Mouse (Mus musculus) neural tube, embryonic 14.5 days (tissue): ENCODE results near the gene Nt5c1b. TPM values are rescaled to one million over a fixed set of nuclear protein-coding genes. Genes with fewer than 3 reads are reported as not detected.

Experiments
- ATAC-seq: fragments of 200-750 bp; cut with Nextera tagmentation; 2 replicates; pipeline ENCODE4 v1.8.0; 2017; ENCODE audit warnings: low read depth, mild to moderate bottlenecking, moderate TSS enrichment, moderate library complexity
- H3K27ac ChIP-seq: fragments of 300-500 bp; sonication (generic); 2 replicates; pipeline ENCODE4 v1.5.1; 2014; ENCODE audit warnings: low read depth, mild to moderate bottlenecking, control low read depth, low read length, moderate library complexity, mixed read lengths
- H3K27me3 ChIP-seq: fragments of 300-500 bp; sonication (generic); 2 replicates; pipeline ENCODE4 v1.6.1; 2014; ENCODE audit warnings: low read length; ENCODE audit not compliant: control insufficient read depth, insufficient read depth
- H3K36me3 ChIP-seq: fragments of 300-500 bp; sonication (generic); 2 replicates; pipeline ENCODE4 v1.6.1; 2014; ENCODE audit warnings: low read length, mixed read lengths; ENCODE audit not compliant: control insufficient read depth, insufficient read depth
- H3K4me1 ChIP-seq: fragments of 300-500 bp; sonication (generic); 2 replicates; pipeline ENCODE4 v1.6.1; 2014; ENCODE audit warnings: low read length; ENCODE audit not compliant: control insufficient read depth, insufficient read depth
- H3K4me2 ChIP-seq: fragments of 300-500 bp; sonication (generic); 2 replicates; pipeline ENCODE4 v1.6.1; 2014; ENCODE audit warnings: mild to moderate bottlenecking, low read depth, low read length, control low read depth
- H3K4me3 ChIP-seq: fragments of 300-500 bp; sonication (generic); 2 replicates; pipeline ENCODE4 v1.5.1; 2014; ENCODE audit warnings: low read depth, low read length, control low read depth, mixed read lengths
- H3K9ac ChIP-seq: fragments of 300-500 bp; sonication (generic); replicated peaks from 2 replicates; pipeline ENCODE4 v1.6.1; 2014; ENCODE audit warnings: low read depth, mild to moderate bottlenecking, control low read depth, low read length, mixed read lengths
- H3K9me3 ChIP-seq: fragments of 300-500 bp; sonication (generic); 2 replicates; pipeline ENCODE4 v1.6.1; 2016; ENCODE audit warnings: low read length; ENCODE audit not compliant: control insufficient read depth
- WGBS: fragments of 180-500 bp; shearing (Covaris S2); extraction: QIAGEN DNeasy Blood & Tissue Kit; methylation state at CpG from one replicate; pipeline ENCODE4 v1.1.7; 2014; 5-methylcytosine and 5-hydroxymethylcytosine counted together
- polyA plus RNA-seq: library from polyadenylated mRNA; unstranded; fragments of >200 nt; fragmentation: Nextera tagmentation; extraction: Ambion mirVana; gene quantifications from 2 replicates; pipeline ENCODE4 v1.2.1, GENCODE M21; 2014

Nt5c1b gene
- polyA plus RNA-seq, result not detected in 2 replicates

- Histone ChIP-seq H3K4me2 (no peak within 1 kb of the TSS), H3K4me3 (no peak within 1 kb of the TSS), H3K4me1 (no peaks in the 10 kb centered on the region), H3K27me3 (no peaks in the 10 kb centered on the region), H3K9ac (no peak within 1 kb of the TSS), H3K9me3 (no peaks in the 10 kb centered on the region), H3K27ac (no peak within 1 kb of the TSS), H3K36me3 (no peaks in the 10 kb centered on the region)
- no peak for ATAC-seq
- 87% methylated on average over 3 of the region's 3 CpGs for WGBS
Measured at GRCm38 (mm10) chr12:10369673-10370072, at the start of gene Nt5c1b. TSS of gene Nt5c1b (plus strand) at chr12:10369973.

GRCm38 (mm10) chr12:10327651-10328050 lies 42.1 kb upstream of the Nt5c1b start:
- H3K9ac ChIP-seq, result no peak overlapping the region
- 88% methylated on average over 10 of the region's 10 CpGs for WGBS
- H3K27me3 ChIP-seq, result no peaks in the 10 kb centered on the region
- no peaks in the 10 kb centered on the region for H3K4me1 ChIP-seq
- H3K36me3 ChIP-seq, result no peaks in the 10 kb centered on the region
- H3K9me3 ChIP-seq, result no peaks in the 10 kb centered on the region
- H3K4me3 ChIP-seq, result no peak overlapping the region
- H3K27ac ChIP-seq, result no peak overlapping the region
- no peak overlapping the region for H3K4me2 ChIP-seq
- no peak for ATAC-seq

- no peak overlapping the region for H3K9ac ChIP-seq
- no peak overlapping the region for H3K4me3 ChIP-seq
- H3K9me3 ChIP-seq, result no peaks in the 10 kb centered on the region
- H3K4me2 ChIP-seq, result no peak overlapping the region
- H3K4me1 ChIP-seq, result no peaks in the 10 kb centered on the region
- H3K27me3 ChIP-seq, result no peaks in the 10 kb centered on the region
- no peak overlapping the region for H3K27ac ChIP-seq
- WGBS, result 97% methylated on average over 2 of the region's 2 CpGs
- no peak for ATAC-seq
- H3K36me3 ChIP-seq, result no peaks in the 10 kb centered on the region
Measured at GRCm38 (mm10) chr12:10329460-10329859, 40.3 kb upstream of the Nt5c1b start.

- Histone ChIP-seq H3K27me3 (no peaks in the 10 kb centered on the region), H3K9ac (no peak overlapping the region), H3K4me3 (no peak overlapping the region), H3K4me1 (no peaks in the 10 kb centered on the region), H3K4me2 (no peak overlapping the region), H3K27ac (no peak overlapping the region), H3K36me3 (no peaks in the 10 kb centered on the region), H3K9me3 (no peaks in the 10 kb centered on the region)
- 76% methylated on average over 5 of the region's 5 CpGs for WGBS
- no peak for ATAC-seq
Measured at GRCm38 (mm10) chr12:10340604-10341003, 29.2 kb upstream of the Nt5c1b start.

DNA sequence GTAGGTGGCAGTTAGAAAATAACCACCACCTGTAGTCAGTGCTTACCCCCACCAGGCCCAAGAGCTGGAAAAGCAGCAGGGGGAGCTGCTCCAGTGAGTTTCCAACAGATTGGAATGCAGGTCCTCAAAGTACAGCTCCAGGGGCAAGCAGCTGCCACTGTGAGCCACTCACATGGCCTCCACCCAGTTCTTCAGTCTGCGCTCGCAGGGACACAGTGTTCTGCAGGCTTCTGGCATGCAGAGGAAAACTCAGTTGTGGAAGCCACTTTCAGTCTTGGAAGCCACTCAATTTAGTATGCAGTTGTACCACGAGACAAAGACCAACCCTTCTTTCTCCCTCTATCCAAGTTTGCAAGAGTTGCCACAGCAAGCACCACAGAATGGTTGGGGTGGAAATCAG lies 19.1 kb upstream of the Nt5c1b start:
- no peaks in the 10 kb centered on the region for H3K36me3 ChIP-seq
- no peak overlapping the region for H3K9ac ChIP-seq
- H3K4me3 ChIP-seq, result no peak overlapping the region
- H3K4me1 ChIP-seq, result no peaks in the 10 kb centered on the region
- 71% methylated on average over 3 of the region's 3 CpGs for WGBS
- no peaks in the 10 kb centered on the region for H3K27me3 ChIP-seq
- H3K27ac ChIP-seq, result no peak overlapping the region
- no peaks in the 10 kb centered on the region for H3K9me3 ChIP-seq
- ATAC-seq, result no peak
- no peak overlapping the region for H3K4me2 ChIP-seq

DNA sequence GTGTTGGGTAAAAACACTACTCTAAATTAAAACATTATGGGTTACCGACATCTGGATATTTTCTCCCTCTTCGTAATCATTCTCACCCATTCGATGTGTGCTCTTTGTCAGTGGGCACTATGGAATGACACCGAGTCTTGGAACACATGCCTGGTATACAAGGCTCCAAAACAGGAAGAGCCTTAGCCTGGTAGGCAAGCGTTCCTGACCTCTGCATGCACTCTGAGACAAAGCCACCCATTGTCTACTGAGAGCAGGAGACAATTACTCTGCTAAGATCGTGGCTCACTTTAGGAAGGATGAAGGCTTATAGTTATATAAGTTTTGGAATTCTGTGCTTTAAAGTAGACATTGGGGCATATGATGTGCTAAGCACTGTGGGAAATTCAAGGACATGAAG lies 12.0 kb upstream of the Nt5c1b start:
- Histone ChIP-seq H3K4me3 (no peak overlapping the region), H3K27ac (no peak overlapping the region), H3K4me1 (no peaks in the 10 kb centered on the region), H3K36me3 (no peaks in the 10 kb centered on the region), H3K4me2 (no peak overlapping the region), H3K9me3 (no peaks in the 10 kb centered on the region), H3K9ac (no peak overlapping the region), H3K27me3 (no peaks in the 10 kb centered on the region)
- WGBS, result 54% methylated on average over 6 of the region's 6 CpGs
- no peak for ATAC-seq

DNA sequence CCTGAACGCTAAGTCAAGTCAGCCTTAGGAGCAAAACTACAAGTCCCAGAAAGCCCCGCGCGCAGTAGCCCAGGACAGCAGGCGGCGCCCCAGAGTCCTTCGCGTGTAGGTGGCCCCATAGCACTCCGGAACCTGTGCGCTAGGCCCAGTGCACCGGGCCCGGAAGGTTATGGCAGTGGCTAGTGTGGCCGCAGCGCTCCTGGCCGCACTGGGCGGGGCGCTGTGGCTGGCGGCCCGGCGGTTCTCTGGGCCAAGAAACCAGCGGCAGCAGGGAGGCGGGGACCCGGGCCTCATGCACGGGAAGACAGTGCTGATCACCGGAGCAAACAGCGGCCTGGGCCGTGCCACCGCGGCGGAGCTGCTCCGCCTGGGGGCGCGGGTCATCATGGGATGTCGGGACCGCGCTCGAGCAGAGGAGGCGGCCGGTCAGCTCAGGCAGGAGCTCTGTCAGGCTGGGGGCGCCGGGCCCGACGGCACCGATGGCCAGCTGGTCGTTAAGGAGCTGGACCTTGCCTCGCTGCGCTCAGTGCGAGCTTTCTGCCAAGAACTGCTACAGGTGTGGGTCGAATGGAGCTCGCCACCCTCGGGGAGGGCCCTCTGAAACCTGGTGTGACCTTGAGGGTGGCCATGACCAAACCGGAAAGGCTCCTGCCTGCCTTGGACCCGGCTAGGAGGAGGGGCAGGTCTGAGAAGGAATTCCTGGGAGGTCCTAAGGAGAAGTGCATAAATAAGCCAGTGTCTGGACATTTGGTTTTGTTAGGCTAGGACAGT lies 21.1 kb downstream of the Nt5c1b start, which contains the start of gene Rdh14:
Gene Rdh14 (plus strand): TSS at position 102 of the 771 bp plus-strand sequence.
- H3K36me3 ChIP-seq, result no peaks in the 10 kb centered on the region
- no peaks in the 10 kb centered on the region for H3K9me3 ChIP-seq
- peak; percentile 99 for ATAC-seq
- peak within 1 kb of the TSS; percentile 90 for H3K27ac ChIP-seq
- H3K4me2 ChIP-seq, result peak within 1 kb of the TSS; percentile 63
- peak within 1 kb of the TSS; percentile 67 for H3K4me3 ChIP-seq
- H3K27me3 ChIP-seq, result no peaks in the 10 kb centered on the region
- peak within 1 kb of the TSS; percentile 82 for H3K9ac ChIP-seq
- peaks cover 7% of the 10 kb centered on the region for H3K4me1 ChIP-seq
- WGBS, result under 1% methylated on average over 53 of the region's 53 CpGs

DNA sequence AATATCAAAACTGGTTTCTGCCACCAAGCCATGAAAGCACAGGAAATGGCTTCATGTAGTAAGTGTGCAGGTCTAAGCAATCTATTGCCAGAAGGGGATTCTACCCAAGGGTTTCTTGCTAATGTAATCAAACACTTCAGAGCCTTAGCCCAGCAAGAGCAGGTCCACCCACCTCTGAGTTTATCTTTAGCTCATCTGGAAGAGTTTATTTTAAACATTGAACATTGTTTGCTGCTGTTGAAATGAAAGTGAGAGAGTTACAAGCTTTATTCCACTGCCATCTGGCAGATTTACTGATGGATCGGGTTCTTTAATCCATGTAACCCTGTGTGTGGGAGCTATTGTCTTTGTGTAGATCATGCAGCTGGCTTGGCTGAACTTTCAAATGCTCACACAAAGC lies 31.0 kb downstream of the Nt5c1b start:
- no peak overlapping the region for H3K4me2 ChIP-seq
- no peaks in the 10 kb centered on the region for H3K4me1 ChIP-seq
- no peaks in the 10 kb centered on the region for H3K9me3 ChIP-seq
- 59% methylated on average over 1 of the region's 1 CpGs for WGBS
- H3K27me3 ChIP-seq, result no peaks in the 10 kb centered on the region
- no peak overlapping the region for H3K4me3 ChIP-seq
- H3K27ac ChIP-seq, result no peak overlapping the region
- no peaks in the 10 kb centered on the region for H3K36me3 ChIP-seq
- H3K9ac ChIP-seq, result no peak overlapping the region
- no peak for ATAC-seq

- H3K27ac ChIP-seq, result no peak overlapping the region
- no peaks in the 10 kb centered on the region for H3K4me1 ChIP-seq
- H3K4me3 ChIP-seq, result no peak overlapping the region
- H3K27me3 ChIP-seq, result no peaks in the 10 kb centered on the region
- no peaks in the 10 kb centered on the region for H3K9me3 ChIP-seq
- 82% methylated on average over 9 of the region's 9 CpGs for WGBS
- H3K36me3 ChIP-seq, result no peaks in the 10 kb centered on the region
- no peak overlapping the region for H3K9ac ChIP-seq
- H3K4me2 ChIP-seq, result no peak overlapping the region
- ATAC-seq, result no peak
Measured at GRCm38 (mm10) chr12:10402421-10403115, 32.8 kb downstream of the Nt5c1b start.
